Mouse (Mus musculus): ENCODE measurements around the gene Cfap126. TPM values are rescaled to one million over a fixed set of nuclear protein-coding genes. Genes with fewer than 3 reads are reported as not detected.

The Cfap126 gene
- polyA plus RNA-seq, 1 experiment from 2014 or later = 3.7 TPM

DNA sequence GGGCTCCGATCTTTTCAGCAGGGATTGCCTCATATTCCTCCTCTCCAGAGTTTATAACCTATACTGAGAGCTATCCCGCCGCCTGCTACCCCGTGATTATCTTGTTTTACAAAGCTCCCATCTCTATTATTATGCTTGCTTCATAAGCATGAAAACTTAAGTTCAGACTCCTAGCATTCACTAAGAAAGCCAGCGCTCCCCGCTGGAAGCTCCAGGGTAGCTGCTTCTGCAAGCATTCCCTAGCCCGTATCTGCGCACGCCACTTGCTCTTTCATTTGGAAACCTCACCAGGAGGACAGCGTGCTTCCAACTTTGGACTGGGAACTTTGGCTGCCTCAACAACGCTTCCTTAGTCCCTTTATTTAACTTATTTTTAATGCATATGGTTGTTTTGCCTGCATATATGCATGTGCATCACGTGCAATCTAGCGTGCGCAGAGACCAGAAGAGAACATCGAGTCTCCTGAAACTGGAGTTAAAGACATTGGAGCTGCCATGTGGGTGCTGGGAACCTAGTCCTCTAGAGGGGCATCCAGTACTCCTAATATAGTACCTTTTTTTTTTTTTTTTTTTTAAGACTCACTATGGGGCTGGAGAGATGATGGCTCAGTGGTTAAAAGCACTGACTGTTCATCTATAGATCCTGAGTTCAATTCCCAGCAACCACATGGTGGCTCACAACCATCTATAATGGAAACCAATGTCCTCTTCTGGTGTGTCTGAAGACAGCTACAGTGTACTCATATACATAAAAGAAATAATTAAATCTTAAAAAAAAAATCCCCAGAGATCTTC lies 1.7 kb upstream of the Cfap126 start:
- WGBS = 3% methylated on average over 15 of the region's 15 CpGs
- H3K27ac ChIP-seq = no peak overlapping the region; the same call in 1 of the 2 replicates
- H3K4me2 ChIP-seq (replicated peaks) = peak overlapping the region; percentile 56
- H3K27me3 ChIP-seq = peaks cover 6% of the 10 kb centered on the region; the same call in 1 of the 2 replicates
- H3K4me1 ChIP-seq (replicated peaks) = peaks cover 16% of the 10 kb centered on the region
- H3K36me3 ChIP-seq = no peaks in the 10 kb centered on the region
- no peaks in the 10 kb centered on the region for H3K9me3 ChIP-seq
- H3K9ac ChIP-seq (replicated peaks) = peak overlapping the region; percentile 37; the same call in 1 of the 2 replicates
- peak; percentile 7 for ATAC-seq
- H3K4me3 ChIP-seq (replicated peaks) = peak overlapping the region; percentile 50

DNA sequence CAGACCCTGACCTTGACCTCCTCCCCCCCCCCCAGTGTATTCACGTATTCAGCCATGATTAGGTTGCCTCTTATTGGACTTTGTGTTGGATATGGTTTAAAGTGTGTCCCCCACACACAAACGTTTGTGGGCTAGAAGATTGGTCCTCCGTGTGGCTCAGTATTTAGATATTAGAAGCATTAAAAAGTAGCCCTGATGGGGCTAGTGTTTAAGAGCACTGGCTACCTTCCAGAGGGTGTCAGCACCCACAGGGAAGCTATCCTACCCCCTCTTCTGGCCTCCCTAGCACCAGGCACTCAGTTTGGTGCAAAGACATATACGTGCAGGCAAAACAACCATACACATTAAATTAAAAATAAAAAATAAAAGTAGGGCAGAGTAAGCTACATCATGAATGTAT lies 732 bp upstream of the Cfap126 start:
- H3K27ac ChIP-seq = no peak overlapping the region
- H3K27me3 ChIP-seq = peaks cover 6% of the 10 kb centered on the region; the same call in 1 of the 2 replicates
- no peaks in the 10 kb centered on the region for H3K36me3 ChIP-seq
- no peak for ATAC-seq
- H3K9me3 ChIP-seq = no peaks in the 10 kb centered on the region
- no peak overlapping the region for H3K4me2 ChIP-seq (replicated peaks)
- 85% methylated on average over 4 of the region's 4 CpGs for WGBS
- peaks cover 16% of the 10 kb centered on the region for H3K4me1 ChIP-seq (replicated peaks)
- H3K9ac ChIP-seq (replicated peaks) = no peak overlapping the region
- H3K4me3 ChIP-seq (replicated peaks) = no peak overlapping the region

DNA sequence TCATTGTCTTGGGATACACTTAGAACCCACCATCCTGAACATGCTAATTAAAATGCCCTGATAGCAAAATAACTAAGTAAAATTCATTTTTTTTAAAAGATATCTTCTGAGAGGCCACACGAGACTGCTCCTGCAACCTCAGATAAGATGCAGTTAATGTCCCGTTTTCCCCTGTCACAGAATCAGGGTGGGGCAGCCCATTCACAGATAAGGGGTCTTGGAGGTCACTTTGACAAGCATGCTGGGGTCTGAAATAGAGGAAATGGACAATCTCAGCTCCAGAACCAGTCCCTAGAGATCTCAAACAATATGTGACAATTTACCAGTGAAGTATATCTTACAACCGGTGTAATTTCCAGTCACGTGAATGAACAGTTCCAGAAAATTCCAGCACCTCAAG lies 2.6 kb downstream of the Cfap126 start:
- no peak overlapping the region for H3K4me2 ChIP-seq (replicated peaks)
- no peaks in the 10 kb centered on the region for H3K36me3 ChIP-seq
- H3K9ac ChIP-seq (replicated peaks) = no peak overlapping the region
- no peak overlapping the region for H3K4me3 ChIP-seq (replicated peaks)
- 74% methylated on average over 4 of the region's 4 CpGs for WGBS
- H3K9me3 ChIP-seq = no peaks in the 10 kb centered on the region
- no peak overlapping the region for H3K27ac ChIP-seq
- no peaks in the 10 kb centered on the region for H3K27me3 ChIP-seq
- peaks cover 16% of the 10 kb centered on the region for H3K4me1 ChIP-seq (replicated peaks)
- no peak for ATAC-seq

DNA sequence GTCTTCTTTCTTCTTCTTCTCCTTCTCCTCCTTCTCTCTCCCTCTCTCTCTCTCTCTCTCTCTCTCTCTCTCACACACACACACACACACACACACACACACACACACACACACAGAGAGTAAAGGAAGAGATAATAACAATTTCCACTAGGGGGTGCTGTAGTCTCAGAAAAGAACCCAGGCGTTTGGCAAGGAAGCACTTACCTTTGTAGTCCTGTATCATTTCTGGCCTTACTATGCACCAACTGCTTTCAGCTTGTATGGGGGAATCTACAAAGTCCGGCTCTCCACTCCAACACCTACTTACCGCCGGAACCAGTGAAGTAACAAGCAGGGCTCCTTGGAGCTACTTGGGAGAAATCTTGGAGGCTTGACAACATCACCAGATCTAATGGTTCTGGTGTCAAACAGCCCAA lies 4.6 kb downstream of the Cfap126 start:
- WGBS = 10% methylated on average over 4 of the region's 4 CpGs
- Histone ChIP-seq H3K27ac (no peak overlapping the region), H3K4me2 (replicated peaks) (no peak overlapping the region), H3K9ac (replicated peaks) (no peak overlapping the region), H3K36me3 (no peaks in the 10 kb centered on the region), H3K4me3 (replicated peaks) (no peak overlapping the region), H3K9me3 (no peaks in the 10 kb centered on the region), H3K27me3 (no peaks in the 10 kb centered on the region), H3K4me1 (replicated peaks) (peaks cover 10% of the 10 kb centered on the region)
- peak; percentile 47 for ATAC-seq

DNA sequence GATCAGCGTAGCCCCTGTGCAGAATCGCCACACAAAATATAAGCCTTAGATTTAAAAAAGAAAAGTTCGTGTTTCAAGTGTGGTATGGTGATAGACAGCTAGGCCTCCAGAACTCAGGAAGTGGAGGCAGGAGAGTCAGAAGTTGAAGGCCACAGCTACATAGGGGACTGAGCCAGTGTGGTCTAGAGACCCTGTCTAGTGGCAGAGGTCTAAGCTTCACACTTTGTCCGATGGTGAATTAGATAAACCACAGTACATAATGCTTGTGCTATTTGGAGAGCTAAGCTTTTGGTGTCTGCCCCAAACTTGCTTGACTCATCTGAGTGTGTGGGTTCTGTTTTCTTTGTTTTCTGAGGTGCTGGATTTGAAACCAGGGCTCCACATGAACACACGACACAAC lies 5.3 kb downstream of the Cfap126 start:
- Histone ChIP-seq H3K36me3 (no peaks in the 10 kb centered on the region), H3K4me2 (replicated peaks) (no peak overlapping the region), H3K9ac (replicated peaks) (no peak overlapping the region), H3K27me3 (no peaks in the 10 kb centered on the region), H3K9me3 (no peaks in the 10 kb centered on the region), H3K4me1 (replicated peaks) (peaks cover 3% of the 10 kb centered on the region), H3K27ac (no peak overlapping the region), H3K4me3 (replicated peaks) (no peak overlapping the region)
- ATAC-seq = no peak
- WGBS = 90% methylated on average over 5 of the region's 5 CpGs

DNA sequence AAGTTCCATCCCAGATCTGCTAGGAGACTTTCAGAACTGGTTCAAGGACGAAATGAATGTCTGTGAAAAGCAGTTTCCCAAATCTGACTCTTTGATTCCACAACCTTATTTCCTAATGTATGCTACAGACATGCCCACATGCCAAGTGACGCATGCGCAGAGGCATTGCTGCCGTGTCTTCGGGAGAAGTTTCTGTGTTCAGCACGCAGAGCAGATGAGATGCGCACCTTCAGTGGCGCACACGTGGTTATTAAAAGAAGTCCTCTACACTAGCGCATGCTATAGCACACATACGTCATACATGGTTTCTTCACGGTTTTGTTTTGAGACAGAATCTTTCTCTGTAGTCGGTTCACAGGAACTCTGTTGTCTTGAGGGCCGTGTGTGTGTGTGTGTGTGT lies 5.7 kb downstream of the Cfap126 start:
- H3K9me3 ChIP-seq = no peaks in the 10 kb centered on the region
- ATAC-seq = no peak
- no peaks in the 10 kb centered on the region for H3K36me3 ChIP-seq
- no peak overlapping the region for H3K4me2 ChIP-seq (replicated peaks)
- 86% methylated on average over 14 of the region's 14 CpGs for WGBS
- H3K27me3 ChIP-seq = no peaks in the 10 kb centered on the region
- no peak overlapping the region for H3K27ac ChIP-seq
- H3K9ac ChIP-seq (replicated peaks) = no peak overlapping the region
- H3K4me1 ChIP-seq (replicated peaks) = no peaks in the 10 kb centered on the region
- no peak overlapping the region for H3K4me3 ChIP-seq (replicated peaks)

DNA sequence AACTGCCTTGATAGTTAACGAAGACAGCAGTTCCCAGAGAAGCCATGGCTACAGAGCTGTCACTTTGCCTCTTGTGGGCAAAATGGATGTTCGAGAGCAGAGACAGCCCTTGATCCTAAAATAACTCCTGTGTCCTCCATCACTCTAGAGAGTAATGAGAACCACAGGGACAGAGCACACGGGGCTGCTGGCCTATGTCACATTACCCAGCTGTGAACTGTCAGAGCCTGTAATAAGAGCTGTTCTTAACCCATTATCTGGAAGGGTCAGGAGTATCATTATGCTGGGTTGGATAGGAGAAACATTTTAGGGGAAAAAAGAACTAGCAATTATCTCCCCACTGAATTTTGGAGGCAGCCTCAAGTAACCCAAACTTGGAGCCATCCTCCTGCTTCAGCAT lies 7.2 kb downstream of the Cfap126 start:
- no peaks in the 10 kb centered on the region for H3K9me3 ChIP-seq
- no peak overlapping the region for H3K4me2 ChIP-seq (replicated peaks)
- no peak overlapping the region for H3K4me3 ChIP-seq (replicated peaks)
- H3K27me3 ChIP-seq = no peaks in the 10 kb centered on the region
- no peaks in the 10 kb centered on the region for H3K4me1 ChIP-seq (replicated peaks)
- H3K9ac ChIP-seq (replicated peaks) = no peak overlapping the region
- H3K27ac ChIP-seq = no peak overlapping the region
- no peak for ATAC-seq
- H3K36me3 ChIP-seq = no peaks in the 10 kb centered on the region
- 74% methylated on average over 3 of the region's 3 CpGs for WGBS

DNA sequence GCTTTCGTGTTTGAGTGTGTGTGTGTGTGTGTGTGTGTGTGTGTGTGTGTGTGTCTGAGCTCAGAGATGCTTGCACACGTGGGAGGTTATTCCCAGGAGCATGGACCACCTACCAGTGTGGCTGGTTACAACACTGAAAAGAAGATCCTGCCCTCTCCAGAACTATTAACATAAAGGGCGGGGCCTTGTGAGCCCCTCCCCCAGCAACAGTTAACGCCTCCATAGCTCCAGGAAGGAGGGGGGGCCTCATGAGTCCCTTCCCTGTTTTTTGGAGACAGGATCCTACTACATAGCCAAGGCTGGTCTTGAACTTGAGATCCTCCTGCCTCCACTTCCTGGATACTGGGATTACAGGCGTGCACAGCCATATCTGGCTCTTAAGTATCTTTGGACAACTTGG lies 8.1 kb downstream of the Cfap126 start:
- no peaks in the 10 kb centered on the region for H3K27me3 ChIP-seq
- 50% methylated on average over 5 of the region's 5 CpGs for WGBS
- H3K27ac ChIP-seq = no peak overlapping the region
- H3K9ac ChIP-seq (replicated peaks) = no peak overlapping the region
- no peaks in the 10 kb centered on the region for H3K4me1 ChIP-seq (replicated peaks)
- no peaks in the 10 kb centered on the region for H3K9me3 ChIP-seq
- no peak overlapping the region for H3K4me3 ChIP-seq (replicated peaks)
- ATAC-seq = no peak
- H3K36me3 ChIP-seq = peaks cover 2% of the 10 kb centered on the region
- no peak overlapping the region for H3K4me2 ChIP-seq (replicated peaks)

DNA sequence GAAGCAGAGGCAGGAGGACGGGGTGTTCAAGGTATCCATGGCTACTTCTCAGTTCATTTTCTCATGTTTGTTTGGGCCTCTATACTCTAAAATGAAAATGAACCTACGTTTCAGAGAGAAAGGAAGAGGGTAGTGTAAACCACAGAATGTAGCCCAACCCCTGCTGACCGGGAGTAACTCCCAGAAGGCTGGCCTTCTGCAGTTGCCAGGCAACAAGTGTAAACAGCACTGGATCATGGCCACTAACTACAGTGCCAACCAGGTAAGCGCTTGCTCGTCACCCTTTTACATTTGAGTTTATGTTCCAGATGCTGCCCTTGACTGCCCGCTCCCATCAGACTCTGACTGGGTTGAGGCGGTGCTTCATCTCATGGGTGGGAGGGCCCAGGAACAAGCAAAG lies 9.2 kb downstream of the Cfap126 start:
- no peak for ATAC-seq
- Histone ChIP-seq H3K4me2 (replicated peaks) (no peak overlapping the region), H3K4me1 (replicated peaks) (no peaks in the 10 kb centered on the region), H3K4me3 (replicated peaks) (no peak overlapping the region), H3K27ac (no peak overlapping the region), H3K36me3 (peaks cover 10% of the 10 kb centered on the region), H3K9ac (replicated peaks) (no peak overlapping the region), H3K9me3 (no peaks in the 10 kb centered on the region), H3K27me3 (no peaks in the 10 kb centered on the region)
- 42% methylated on average over 7 of the region's 7 CpGs for WGBS

DNA sequence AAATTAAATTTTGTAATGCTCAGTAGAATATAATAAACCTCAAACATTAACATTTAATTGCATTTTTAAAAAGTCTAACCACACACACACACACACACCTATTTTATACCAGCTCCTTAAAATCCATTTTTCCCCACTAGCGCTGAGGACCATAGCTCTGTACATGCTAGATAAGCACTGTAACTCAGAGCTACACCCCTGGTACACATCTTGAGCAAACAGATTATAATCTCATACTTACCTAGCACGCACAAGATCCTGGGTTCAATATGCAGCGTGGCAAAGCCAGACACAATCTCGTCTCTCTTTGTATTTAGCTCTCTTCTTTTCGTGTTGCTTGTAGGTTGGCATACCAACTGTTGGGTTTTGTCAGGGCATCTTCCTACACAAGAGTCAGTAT lies 10.7 kb downstream of the Cfap126 start:
- no peak for ATAC-seq
- 92% methylated on average over 5 of the region's 5 CpGs for WGBS
- no peak overlapping the region for H3K4me2 ChIP-seq (replicated peaks)
- no peak overlapping the region for H3K9ac ChIP-seq (replicated peaks)
- no peak overlapping the region for H3K27ac ChIP-seq
- H3K36me3 ChIP-seq = peaks cover 24% of the 10 kb centered on the region
- H3K4me3 ChIP-seq (replicated peaks) = no peak overlapping the region
- no peaks in the 10 kb centered on the region for H3K4me1 ChIP-seq (replicated peaks)
- no peaks in the 10 kb centered on the region for H3K27me3 ChIP-seq
- H3K9me3 ChIP-seq = no peaks in the 10 kb centered on the region

DNA sequence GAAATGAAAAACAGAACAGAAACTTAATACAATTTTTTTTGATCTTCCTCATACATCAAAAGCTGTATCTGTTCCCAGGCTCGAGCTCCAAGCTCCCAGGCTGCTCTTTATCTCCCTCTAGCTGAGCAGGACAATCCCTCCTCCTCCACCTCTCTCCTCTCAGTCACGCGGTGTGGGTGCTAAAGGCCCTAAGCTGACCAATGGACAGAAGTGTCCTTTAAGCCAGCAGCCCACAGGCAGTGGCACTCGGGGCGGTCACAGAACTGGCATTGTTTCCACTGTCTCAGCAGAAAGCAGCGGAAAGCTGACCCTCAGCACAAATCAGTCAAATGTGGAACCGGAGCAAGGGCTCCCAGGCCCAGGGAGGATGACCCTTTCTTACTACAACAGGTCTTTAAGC lies 15.5 kb downstream of the Cfap126 start:
- no peaks in the 10 kb centered on the region for H3K4me1 ChIP-seq (replicated peaks)
- 60% methylated on average over 7 of the region's 7 CpGs for WGBS

DNA sequence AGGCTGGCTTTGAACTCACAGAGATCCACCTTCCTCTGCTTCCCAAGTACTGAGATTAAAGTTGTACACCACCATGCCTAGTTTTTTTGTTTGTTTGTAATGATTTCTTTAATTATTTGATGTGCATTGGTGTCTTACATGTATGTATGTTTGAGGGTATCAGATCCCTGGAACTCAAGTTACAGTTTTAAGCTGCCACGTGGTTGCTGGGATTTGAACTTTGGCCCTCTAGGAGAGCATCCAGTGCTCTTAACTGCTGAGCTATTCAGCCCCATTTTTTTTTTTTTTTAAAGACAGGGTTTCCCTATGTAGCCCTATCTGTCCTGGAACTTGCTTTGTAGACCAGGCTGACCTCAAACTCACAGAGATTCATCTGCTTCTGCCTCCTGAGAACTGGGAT lies 17.3 kb downstream of the Cfap126 start:
- no peak overlapping the region for H3K27ac ChIP-seq
- no peak overlapping the region for H3K4me2 ChIP-seq (replicated peaks)
- ATAC-seq = no peak
- no peak overlapping the region for H3K9ac ChIP-seq (replicated peaks)
- H3K4me1 ChIP-seq (replicated peaks) = no peaks in the 10 kb centered on the region
- no peaks in the 10 kb centered on the region for H3K9me3 ChIP-seq
- H3K36me3 ChIP-seq = peaks cover 75% of the 10 kb centered on the region
- WGBS = 95% methylated on average over 1 of the region's 1 CpGs
- H3K4me3 ChIP-seq (replicated peaks) = no peak overlapping the region
- no peaks in the 10 kb centered on the region for H3K27me3 ChIP-seq

More for the DNA sequence above, 15.5 kb downstream of the Cfap126 start:
- no peak overlapping the region for H3K9ac ChIP-seq (replicated peaks)
- H3K4me2 ChIP-seq (replicated peaks) = no peak overlapping the region
- H3K27ac ChIP-seq = no peak overlapping the region
- no peak overlapping the region for H3K4me3 ChIP-seq (replicated peaks)
- no peaks in the 10 kb centered on the region for H3K27me3 ChIP-seq
- no peaks in the 10 kb centered on the region for H3K9me3 ChIP-seq
- no peak for ATAC-seq
- peaks cover 58% of the 10 kb centered on the region for H3K36me3 ChIP-seq

DNA sequence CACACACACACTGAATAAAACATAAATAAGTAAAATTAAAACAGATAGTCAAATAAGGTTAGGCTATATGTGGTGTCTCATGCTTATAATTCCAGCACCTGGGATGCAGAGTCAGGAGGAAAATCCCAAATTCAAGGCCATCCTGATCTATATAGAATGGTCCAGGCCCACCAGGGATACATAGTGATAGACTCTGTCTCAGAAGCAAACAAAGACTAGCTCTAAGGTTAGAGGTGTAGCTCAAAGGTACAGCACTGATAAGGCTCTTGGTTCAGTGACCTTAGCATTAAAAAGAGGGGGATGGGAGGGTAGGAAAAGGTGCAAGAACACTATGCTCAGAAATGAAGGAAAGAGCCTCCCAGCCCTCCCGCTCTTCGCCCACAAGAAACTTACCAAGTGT lies 21.9 kb downstream of the Cfap126 start:
- H3K4me3 ChIP-seq (replicated peaks) = no peak overlapping the region
- H3K36me3 ChIP-seq = peaks cover 69% of the 10 kb centered on the region
- no peak overlapping the region for H3K4me2 ChIP-seq (replicated peaks)
- WGBS = 98% methylated on average over 2 of the region's 2 CpGs
- H3K9me3 ChIP-seq = no peaks in the 10 kb centered on the region
- no peak for ATAC-seq
- H3K27ac ChIP-seq = no peak overlapping the region
- H3K27me3 ChIP-seq = no peaks in the 10 kb centered on the region
- no peak overlapping the region for H3K9ac ChIP-seq (replicated peaks)
- no peaks in the 10 kb centered on the region for H3K4me1 ChIP-seq (replicated peaks)

All from midbrain, embryonic 13.5 days (tissue).